Mouse (Mus musculus) stomach, postnatal 0 days (tissue): ENCODE measurements around the gene Mob1b.

Experiments
- CTCF ChIP-seq: IDR thresholded peaks from 2 replicates; pipeline ENCODE4 v1.5.1; 2016; ENCODE audit warnings: antibody characterized with exemption, low read depth, mild to moderate bottlenecking, moderate library complexity
- EP300 ChIP-seq: optimal IDR thresholded peaks from 2 replicates; pipeline ENCODE3; 2016; ENCODE audit warnings: antibody characterized with exemption

GRCm38 (mm10) chr5:88747774-88748173 lies 27.1 kb downstream of the Mob1b start:
- TF ChIP-seq CTCF: no peak
- TF ChIP-seq EP300: no peak
